Mouse (Mus musculus) spleen, adult 2 months (tissue): Measurements from ENCODE around the gene Dapk2. TPM values are rescaled to one million over a fixed set of nuclear protein-coding genes. Genes with fewer than 3 reads are reported as not detected.

Source experiments
- DNase-seq, 2 experiments: peaks; one replicate each; pipeline versions ENCODE4 v3.0.0 to v3.0.0-alpha.2; 2012 to 2021; ENCODE audit warnings: low spot score in 2 of 2, low read depth in 1 of 2
- H3K27ac ChIP-seq: fragments of 200-500 bp; 2 replicates; pipeline ENCODE4 v1.5.1; 2012; ENCODE audit warnings: low read length, inconsistent platforms; ENCODE audit not compliant: insufficient read depth
- H3K27me3 ChIP-seq: fragments of 200-500 bp; 2 replicates; pipeline ENCODE4 v1.6.1; 2012; ENCODE audit warnings: mild to moderate bottlenecking, moderate library complexity, low read length, inconsistent platforms; ENCODE audit not compliant: control insufficient read depth, insufficient read depth
- H3K36me3 ChIP-seq: fragments of 200-500 bp; 2 replicates; pipeline ENCODE4 v1.6.1; 2012; ENCODE audit warnings: mild to moderate bottlenecking, low read length, inconsistent platforms; ENCODE audit not compliant: control insufficient read depth, insufficient read depth
- H3K4me1 ChIP-seq: fragments of 200-500 bp; 2 replicates; pipeline ENCODE4 v1.6.1; 2011; ENCODE audit warnings: inconsistent platforms; ENCODE audit not compliant: control insufficient read depth, insufficient read depth, insufficient read length
- H3K4me3 ChIP-seq: fragments of 200-500 bp; 2 replicates; pipeline ENCODE4 v1.5.1; 2011; ENCODE audit warnings: mild to moderate bottlenecking, inconsistent platforms; ENCODE audit not compliant: insufficient read depth, insufficient read length; ENCODE audit errors: extremely low read depth
- CTCF ChIP-seq: fragments of 200-500 bp; IDR thresholded peaks from 2 replicates; pipeline ENCODE4 v1.5.1; 2011; ENCODE audit warnings: mild to moderate bottlenecking, inconsistent platforms; ENCODE audit not compliant: insufficient read depth, insufficient read length, insufficient replicate concordance; ENCODE audit errors: extremely low read depth
- POLR2A ChIP-seq: fragments of 200-500 bp; IDR thresholded peaks from 2 replicates; pipeline ENCODE4 v1.6.1; 2011; ENCODE audit warnings: low read depth, low read length, inconsistent platforms
- WGBS: fragments of 180-500 bp; shearing (Covaris S2); methylation state at CpG from one replicate; pipeline ENCODE4 v1.1.7; 2018; 5-methylcytosine and 5-hydroxymethylcytosine counted together
- polyA plus RNA-seq: library from polyadenylated mRNA; depleted of rRNA; stranded (reverse); fragments of >200 nt; gene quantifications from 2 replicates; pipeline ENCODE4 v1.2.3, GENCODE M21; 2012

The Dapk2 gene
- polyA plus RNA-seq, 1 experiment: 11.9 TPM

GRCm38 (mm10) chr9:66144248-66144647 is 13.8 kb upstream of the Dapk2 start:
- Histone ChIP-seq H3K27me3 (no peaks in the 10 kb centered on the region), H3K27ac (no peak overlapping the region), H3K4me1 (no peaks in the 10 kb centered on the region), H3K4me3 (no peak overlapping the region), H3K36me3 (peaks cover 8% of the 10 kb centered on the region)
- peak; percentile 50 to 64 for DNase-seq
- TF ChIP-seq CTCF (peak; percentile 64; the same call in 1 of the 2 replicates), POLR2A (no peak)
- WGBS: 10% methylated on average over 6 of the region's 6 CpGs

GRCm38 (mm10) chr9:66146141-66146540 is 11.9 kb upstream of the Dapk2 start:
- H3K27me3 ChIP-seq: no peaks in the 10 kb centered on the region
- no peaks in the 10 kb centered on the region for H3K36me3 ChIP-seq
- no peak for TF ChIP-seq CTCF
- no peak for TF ChIP-seq POLR2A
- H3K4me3 ChIP-seq: no peak overlapping the region
- DNase-seq: no peak
- H3K4me1 ChIP-seq: no peaks in the 10 kb centered on the region
- H3K27ac ChIP-seq: no peak overlapping the region

DNA sequence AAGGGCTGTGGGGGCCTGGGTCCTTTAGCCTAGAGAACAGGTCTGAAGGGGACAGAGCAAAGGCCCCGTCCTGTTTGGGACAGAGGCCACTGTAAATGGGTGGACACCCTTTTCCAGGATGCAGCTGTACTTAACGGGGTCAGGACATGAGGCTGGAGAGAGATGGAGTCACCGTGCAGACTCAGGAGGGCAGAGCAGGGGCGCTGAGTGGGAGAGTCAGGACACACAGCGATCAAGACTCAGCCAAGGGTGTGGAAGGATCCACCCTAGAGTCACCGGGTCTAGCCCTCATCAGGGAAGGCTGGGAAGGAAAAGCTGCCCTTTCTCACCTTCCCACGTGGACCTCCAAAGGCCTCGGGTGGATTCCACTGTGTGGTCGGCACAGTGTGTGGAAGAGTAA is 6.0 kb upstream of the Dapk2 start:
- Histone ChIP-seq H3K27ac (no peak overlapping the region), H3K36me3 (no peaks in the 10 kb centered on the region), H3K4me1 (no peaks in the 10 kb centered on the region), H3K27me3 (no peaks in the 10 kb centered on the region), H3K4me3 (no peak overlapping the region)
- TF ChIP-seq POLR2A (no peak), CTCF (no peak)
- WGBS: 73% methylated on average over 9 of the region's 9 CpGs
- no peak for DNase-seq

DNA sequence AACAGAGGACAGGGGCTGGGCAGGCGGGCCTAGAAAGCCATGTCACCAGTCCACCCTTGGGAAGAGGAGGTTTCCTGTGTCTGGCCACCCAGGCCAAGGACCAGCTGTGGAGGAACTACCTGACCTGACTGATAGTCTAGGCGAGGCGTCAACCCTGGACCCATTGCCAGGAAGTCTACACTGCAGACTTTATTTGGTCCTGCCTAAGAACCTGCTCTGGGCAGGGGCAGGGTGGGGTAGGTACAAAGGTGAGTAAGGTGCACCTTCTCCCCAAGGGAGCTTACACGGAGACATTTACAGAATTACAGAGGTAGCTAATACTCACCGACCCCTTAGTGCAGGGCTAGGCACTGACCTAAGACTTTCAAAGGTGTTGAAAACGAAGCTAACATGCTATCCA is 4.4 kb upstream of the Dapk2 start:
- no peak overlapping the region for H3K27ac ChIP-seq

DNA sequence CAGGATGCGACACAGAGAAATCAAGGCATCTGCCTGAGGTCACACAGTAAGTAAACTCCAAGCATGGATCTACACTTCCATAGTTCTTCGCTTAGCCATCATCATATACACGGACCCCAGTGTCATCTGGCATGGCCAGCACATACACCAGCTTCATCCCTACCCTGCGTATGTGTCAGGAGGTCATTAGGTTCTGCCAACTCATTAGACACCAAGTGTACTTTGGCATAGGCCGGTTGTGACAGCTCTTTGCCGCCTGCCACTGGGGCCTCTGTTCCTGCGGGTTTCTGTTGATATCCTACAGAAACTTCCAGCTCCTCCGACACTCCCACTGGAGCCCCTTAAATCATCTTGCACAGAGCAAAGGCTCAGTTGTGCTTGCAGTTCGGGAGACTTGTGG is 4.0 kb upstream of the Dapk2 start:
- Histone ChIP-seq H3K4me1 (peaks cover 4% of the 10 kb centered on the region; the same call in 1 of the 2 replicates), H3K27ac (no peak overlapping the region), H3K36me3 (no peaks in the 10 kb centered on the region), H3K27me3 (peaks cover 6% of the 10 kb centered on the region), H3K4me3 (no peak overlapping the region)
- WGBS: 95% methylated on average over 9 of the region's 9 CpGs
- no peak for DNase-seq
- TF ChIP-seq CTCF: no peak

More for the DNA sequence above, 4.4 kb upstream of the Dapk2 start:
- Histone ChIP-seq H3K36me3 (no peaks in the 10 kb centered on the region), H3K4me3 (no peak overlapping the region), H3K4me1 (peaks cover 4% of the 10 kb centered on the region; the same call in 1 of the 2 replicates), H3K27me3 (peaks cover 6% of the 10 kb centered on the region)
- TF ChIP-seq POLR2A (no peak), CTCF (no peak)
- WGBS: 88% methylated on average over 6 of the region's 6 CpGs
- DNase-seq: no peak

- Histone ChIP-seq H3K36me3 (no peaks in the 10 kb centered on the region), H3K4me1 (peaks cover 4% of the 10 kb centered on the region; the same call in 1 of the 2 replicates), H3K4me3 (no peak overlapping the region), H3K27ac (no peak overlapping the region), H3K27me3 (peaks cover 6% of the 10 kb centered on the region)
- TF ChIP-seq CTCF (no peak), POLR2A (no peak)
- DNase-seq: no peak
- 78% methylated on average over 1 of the region's 1 CpGs for WGBS
These were observed 2.5 kb upstream of the Dapk2 start for GRCm38 (mm10) chr9:66155534-66155933.

GRCm38 (mm10) chr9:66158885-66159430 is 935 bp downstream of the Dapk2 start:
- peaks cover 6% of the 10 kb centered on the region for H3K27me3 ChIP-seq

More at GRCm38 (mm10) chr9:66158885-66159430, 935 bp downstream of the Dapk2 start:
- 82% methylated on average over 6 of the region's 6 CpGs for WGBS
- Histone ChIP-seq H3K4me3 (0 out of 2 replicates have a peak overlapping the region, but pooled peaks have one; percentile 52), H3K4me1 (peaks cover 4% of the 10 kb centered on the region; the same call in 1 of the 2 replicates), H3K27ac (no peak overlapping the region), H3K36me3 (no peaks in the 10 kb centered on the region)
- no peak for TF ChIP-seq CTCF
- TF ChIP-seq POLR2A: no peak
- no peak for DNase-seq
